Mouse (Mus musculus): Measurements from ENCODE around the gene Lamc3.

Gene Lamc3

GRCm38 (mm10) chr2:31974809-31975371, 87.8 kb downstream of the Lamc3 start:
- no peak for DNase-seq (ENCODE audit: low spot score in 2 of 2)

GRCm38 (mm10) chr2:31987774-31988173, 100.7 kb downstream of the Lamc3 start:
- DNase-seq (ENCODE audit: low spot score in 2 of 2), result no peak

- DNase-seq (ENCODE audit: low spot score in 2 of 2), result no peak
Observed at GRCm38 (mm10) chr2:31990961-31991360, 103.9 kb downstream of the Lamc3 start.

GRCm38 (mm10) chr2:31994896-31995295, 107.8 kb downstream of the Lamc3 start:
- no peak for DNase-seq (ENCODE audit: low spot score in 2 of 2)

- no peak for DNase-seq (ENCODE audit: low spot score in 2 of 2)
Observed at GRCm38 (mm10) chr2:31996060-31996459, 109.0 kb downstream of the Lamc3 start.

All from spleen, postnatal 14 days (tissue).